Mouse (Mus musculus) mouse trophoblast stem cell (cell line): ENCODE data around the gene Ssr2.

Experiments used
- in situ Hi-C, 2 experiments: fragments of 300-500 bp; cut with MseI, MboI; formaldehyde crosslinking; loops; 2 replicates in 1 of 2; 3 replicates in 1 of 2; pipeline ENCODE4 v1.15.1; 2025

Ssr2 gene

GRCm38 (mm10) chr3:88575540-88575939 lies at the start of gene Ssr2:
TSS of gene Ssr2 (plus strand) at chr3:88575876.
- in situ Hi-C loops = no loop called here

GRCm38 (mm10) chr3:88526157-88527131 lies 49.2 kb upstream of the Ssr2 start:
- in situ Hi-C loops = loop anchor here in 1 of 2 experiments (10.0 kb wide), 1 partner anchor 122 kb away; no protein-coding TSS in a partner anchor

GRCm38 (mm10) chr3:88527565-88527964 lies 48.1 kb upstream of the Ssr2 start:
- in situ Hi-C loops = loop anchor here in 1 of 2 experiments (10.0 kb wide), 1 partner anchor 123 kb away; no protein-coding TSS in a partner anchor

GRCm38 (mm10) chr3:88528646-88529045 lies 47.0 kb upstream of the Ssr2 start:
- in situ Hi-C loops = loop anchor here in 1 of 2 experiments (10.0 kb wide), 1 partner anchor 124 kb away; no protein-coding TSS in a partner anchor

- in situ Hi-C loops = loop anchor here in 1 of 2 experiments (10.0 kb wide), 1 partner anchor 125 kb away; no protein-coding TSS in a partner anchor
These were observed 46.3 kb upstream of the Ssr2 start for GRCm38 (mm10) chr3:88529204-88530000.

GRCm38 (mm10) chr3:88530082-88530864 lies 45.4 kb upstream of the Ssr2 start:
- in situ Hi-C loops = no loop called here

- in situ Hi-C loops = no loop called here
These were observed 44.1 kb upstream of the Ssr2 start for GRCm38 (mm10) chr3:88531348-88532298.

- in situ Hi-C loops = no loop called here
These were observed 43.4 kb upstream of the Ssr2 start, which contains the start of gene Mex3a for GRCm38 (mm10) chr3:88532299-88532674. TSS of gene Mex3a (plus strand) at chr3:88532395.

- in situ Hi-C loops = no loop called here
These were observed 42.8 kb upstream of the Ssr2 start for GRCm38 (mm10) chr3:88532689-88533511.

- in situ Hi-C loops = no loop called here
These were observed 42.0 kb upstream of the Ssr2 start for GRCm38 (mm10) chr3:88533706-88534105.

- in situ Hi-C loops = no loop called here
These were observed 40.7 kb upstream of the Ssr2 start for GRCm38 (mm10) chr3:88535005-88535404.

- in situ Hi-C loops = no loop called here
These were observed 40.1 kb upstream of the Ssr2 start for GRCm38 (mm10) chr3:88535527-88535926.

- in situ Hi-C loops = no loop called here
These were observed 39.4 kb upstream of the Ssr2 start for GRCm38 (mm10) chr3:88536103-88536930.

- in situ Hi-C loops = no loop called here
These were observed 38.5 kb upstream of the Ssr2 start for GRCm38 (mm10) chr3:88537146-88537545.

GRCm38 (mm10) chr3:88538271-88539145 lies 37.2 kb upstream of the Ssr2 start:
- in situ Hi-C loops = no loop called here

GRCm38 (mm10) chr3:88539397-88539796 lies 36.3 kb upstream of the Ssr2 start:
- in situ Hi-C loops = no loop called here

- in situ Hi-C loops = no loop called here
These were observed 35.6 kb upstream of the Ssr2 start for GRCm38 (mm10) chr3:88540085-88540484.
